Comparison of ENCODE assay signal across 8 mouse cellular contexts in the genomic region with DNA sequence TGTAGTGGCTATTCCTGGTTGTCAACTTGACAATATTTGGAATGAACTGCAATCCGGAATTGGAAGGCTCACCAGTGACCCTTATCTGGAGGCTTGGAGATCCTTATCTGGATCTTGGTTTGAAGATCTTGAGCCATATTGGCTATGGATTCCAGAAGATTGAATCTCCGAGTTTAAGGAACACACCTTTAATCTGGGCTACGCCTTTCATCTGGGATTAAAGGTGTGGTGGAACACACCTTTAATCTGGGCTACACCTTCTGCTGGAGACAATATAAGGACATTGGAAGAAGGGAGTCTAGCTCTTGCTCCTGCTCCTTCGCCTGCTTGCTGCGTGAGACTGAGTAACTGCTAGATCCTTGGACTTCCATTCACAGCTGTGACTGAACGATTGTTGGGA. TPM values are rescaled to one million over a fixed set of nuclear protein-coding genes. Genes with fewer than 3 reads are reported as not detected.
DNase-seq lines count a peak whose midpoint lies in the region; ATAC-seq and TF ChIP-seq lines count a peak whose summit lies in the region.
"Not testable (repeated sequence)": the region's sequence is repeated elsewhere in the genome, so short reads cannot be mapped to it uniquely, and the experiment has no call there.

A gene (plus strand): TSS at position 301 of the 400 bp plus-strand sequence.

- H3K4me1 ChIP-seq in G1E (ENCODE audit: insufficient read depth, low read depth, low read length); cortical plate, adult 2 months (ENCODE audit: control insufficient read depth, insufficient read depth, low read length); kidney, embryonic 16.5 days (ENCODE audit: insufficient read depth, low read length); limb, embryonic 10.5 days; megakaryocyte, embryonic 14.5 days: not testable (repeated sequence)

- not testable (repeated sequence) for ATAC-seq in G1E (ENCODE audit: extremely low read depth, insufficient number of reproducible peaks, low FRiP score, poor library complexity, severe bottlenecking); kidney, embryonic 16.5 days (ENCODE audit: low FRiP score, low TSS enrichment); neutrophil, adult 5-6 weeks (ENCODE audit: extremely low read depth, insufficient number of reproducible peaks, low FRiP score, poor library complexity, severe bottlenecking)

- TF ChIP-seq POLR2A in cortical plate, adult 2 months (IDR thresholded peaks at IDR 0.05; ENCODE audit: extremely low read depth, insufficient read depth, low read length): not testable (repeated sequence)

- DNase-seq in G1E (ENCODE audit: low spot score); gastrocnemius, postnatal 10 days; heart, postnatal 4 days; limb, embryonic 10.5 days (ENCODE audit: low spot score): not testable (repeated sequence)

- H3K27ac ChIP-seq in cortical plate, adult 2 months (ENCODE audit: insufficient read depth, low read length); kidney, embryonic 16.5 days (ENCODE audit: low read length); limb, embryonic 10.5 days: not testable (repeated sequence)

- not testable (repeated sequence) for H3K4me3 ChIP-seq in G1E (ENCODE audit: low read depth, low read length); cortical plate, adult 2 months (ENCODE audit: insufficient read depth, low read length); kidney, embryonic 16.5 days (ENCODE audit: low read length); limb, embryonic 10.5 days; megakaryocyte, embryonic 14.5 days (replicated peaks)

- not testable (repeated sequence) for H3K9ac ChIP-seq in kidney, embryonic 16.5 days (replicated peaks; ENCODE audit: low read length)

- H3K36me3 ChIP-seq in G1E (replicated peaks); kidney, embryonic 16.5 days (ENCODE audit: insufficient read depth, low read length); limb, embryonic 10.5 days; megakaryocyte, embryonic 14.5 days (replicated peaks; ENCODE audit: low read length): not testable (repeated sequence)

- no CpG with 5 or more reads among the region's 6 CpGs for WGBS in kidney, embryonic 16.5 days
- no CpG with 5 or more reads among the region's 6 CpGs for WGBS in limb, embryonic 10.5 days

- H3K4me2 ChIP-seq in kidney, embryonic 16.5 days (replicated peaks; ENCODE audit: low read depth, low read length): not testable (repeated sequence)

- H3K27me3 ChIP-seq in G1E (ENCODE audit: insufficient read depth, low read length); kidney, embryonic 16.5 days (ENCODE audit: insufficient read depth, low read length); limb, embryonic 10.5 days (ENCODE audit: low read depth, poor library complexity, severe bottlenecking); megakaryocyte, embryonic 14.5 days (replicated peaks): not testable (repeated sequence)

- H3K9me3 ChIP-seq in G1E (replicated peaks); kidney, embryonic 16.5 days (ENCODE audit: low read length); limb, embryonic 10.5 days (replicated peaks); megakaryocyte, embryonic 14.5 days: not testable (repeated sequence)

- not testable (repeated sequence) for TF ChIP-seq CTCF in G1E (IDR thresholded peaks at IDR 0.05; ENCODE audit: low read depth, low read length); cortical plate, adult 2 months (IDR thresholded peaks at IDR 0.05; ENCODE audit: extremely low read depth, insufficient read depth, low read length)

RNA-seq across cellular contexts. Expression of the gene that starts here (rescaled TPM):
- total RNA-seq in G1E (2014; fragmentation: Nextera tagmentation) (89.8 and 94.6 TPM in 2 replicates), G1E (2017) (30.8 and 33.4 TPM in 2 replicates)
- polyA plus RNA-seq in G1E (2012): 45.3 and 62.1 TPM in 2 replicates
- 18.0 and 19.1 TPM in 2 replicates for polyA plus RNA-seq in cortical plate, adult 2 months (2012; rRNA removed)
- 10 to 100 TPM; 12.4 to 17.3 TPM for total RNA-seq in gastrocnemius, postnatal 10 days (2021)
- 10 to 100 TPM; 22.9 to 24.6 TPM for total RNA-seq in heart, postnatal 4 days (2021)
- polyA plus RNA-seq in kidney, embryonic 16.5 days (2015; fragmentation: Nextera tagmentation; extraction: Ambion mirVana): 23.3 and 26.9 TPM in 2 replicates
- 17.4 and 20.6 TPM in 2 replicates for polyA plus RNA-seq in limb, embryonic 10.5 days (2016; fragmentation: Nextera tagmentation; extraction: Ambion mirVana)
- 14.5 and 31.5 TPM in 2 replicates for polyA plus RNA-seq in megakaryocyte, embryonic 14.5 days (2012; ENCODE audit: insufficient read depth, low replicate concordance)
- 42.7 and 45.9 TPM in 2 replicates for total RNA-seq in neutrophil, adult 5-6 weeks (2017)
